Mouse (Mus musculus): ENCODE measurements around the gene Maml3. TPM values are rescaled to one million over a fixed set of nuclear protein-coding genes. Genes with fewer than 3 reads are reported as not detected.
A peak's percentile ranks its signal among the peaks of the same experiment; 100 is the strongest.

Gene Maml3
- total and polyA plus RNA-seq, 3 experiments: 0.81 to 1.8 (median 0.98) TPM

- Histone ChIP-seq H3K36me3 (replicated peaks in 1 of 2; ENCODE audit: control insufficient read depth in 1 of 2, insufficient read depth in 1 of 2, low read length in 1 of 2) (no peaks in the 10 kb centered on the region), H3K27ac (ENCODE audit: insufficient read depth, low read depth) (no peak overlapping the region), H3K9me3 (replicated peaks; ENCODE audit: low read length) (peaks cover 2% of the 10 kb centered on the region), H3K4me2 (ENCODE audit: insufficient read depth, low read depth, poor library complexity, severe bottlenecking) (no peak overlapping the region), H3K79me2 (replicated peaks; ENCODE audit: control insufficient read depth, extremely low read depth, insufficient read depth, poor library complexity, severe bottlenecking) (no peaks in the 10 kb centered on the region), H3K27me3 (replicated peaks) (no peaks in the 10 kb centered on the region), H3K4me3 (replicated peaks in 1 of 3; ENCODE audit: low read depth in 2 of 3, low read length in 2 of 3, poor library complexity in 1 of 3) (no peak overlapping the region), H3K4me1 (ENCODE audit: control insufficient read depth in 1 of 2, insufficient read depth in 2 of 2) (peaks cover 33 to 65% of the 10 kb centered on the region in 2 experiments), H3K9ac (ENCODE audit: insufficient read depth, low read depth) (no peak overlapping the region)
- dilution Hi-C loops (cut with MboI; ENCODE audit: extremely low pct_ligation_motif_present, extremely low pct_unique_long_range_greater_than_20kb, low sequenced_read_pairs): no loop called here
- TF ChIP-seq MAX (IDR thresholded peaks at IDR 0.05; ENCODE audit: low read length) (no peak), NELFE (IDR thresholded peaks at IDR 0.05; ENCODE audit: low read depth, low read length) (no peak), JUN (IDR thresholded peaks at IDR 0.05; ENCODE audit: insufficient read depth, low read depth, low read length) (no peak), CHD1 (IDR thresholded peaks at IDR 0.05; ENCODE audit: low read depth, low read length) (no peak), USF2 (conservative IDR thresholded peaks at IDR 0.05; ENCODE audit: low read depth, low read length) (no peak), PAX5 (IDR thresholded peaks at IDR 0.05; ENCODE audit: low read length) (no peak), ZMIZ1 (IDR thresholded peaks at IDR 0.05; ENCODE audit: low read depth, low read length) (no peak), USF1 (IDR thresholded peaks at IDR 0.05; ENCODE audit: low read depth, low read length) (no peak), ZC3H11A (IDR thresholded peaks at IDR 0.05; ENCODE audit: low read depth, low read length) (no peak), SIN3A (IDR thresholded peaks at IDR 0.05; ENCODE audit: low read length) (no peak), TCF12 (IDR thresholded peaks at IDR 0.05; ENCODE audit: low read depth, low read length) (no peak), ETS1 (conservative IDR thresholded peaks at IDR 0.05; ENCODE audit: low read depth, low read length) (no peak)
- DNase-seq (ENCODE audit: extremely low read depth): no peak
- in situ Hi-C loops (cut with MboI; ENCODE audit: low pct_ligation_motif_present, low pct_unique_long_range_greater_than_20kb, low sequenced_read_pairs): loop anchor here (5.0 to 10.0 kb wide), 2 partner anchors 57 to 165 kb away; partner anchors contain the start of gene Rab33b
Measured at GRCm38 (mm10) chr3:51649426-51649825, 455.4 kb downstream of the Maml3 start.

- H3K4me3 ChIP-seq (replicated peaks in 1 of 3; ENCODE audit: low read depth in 2 of 3, low read length in 2 of 3, poor library complexity in 1 of 3): peak overlapping the region in 1 of 3 experiments; percentile 36
- peak; percentile 77 for DNase-seq (ENCODE audit: extremely low read depth)
- TF ChIP-seq TCF12 (IDR thresholded peaks at IDR 0.05; ENCODE audit: low read depth, low read length) (peak; percentile 47; the same call in 1 of the 2 replicates), ZC3H11A (IDR thresholded peaks at IDR 0.05; ENCODE audit: low read depth, low read length) (peak; percentile 62), BHLHE40 (IDR thresholded peaks at IDR 0.05; ENCODE audit: low read depth, low read length) (no peak), POLR2AphosphoS2 (IDR thresholded peaks at IDR 0.05; ENCODE audit: low read depth, low read length) (no peak), E2F4 (IDR thresholded peaks at IDR 0.05; ENCODE audit: insufficient replicate concordance, low read depth, low read length) (no peak), HCFC1 (IDR thresholded peaks at IDR 0.05; ENCODE audit: low read depth, low read length) (no peak), USF1 (IDR thresholded peaks at IDR 0.05; ENCODE audit: low read depth, low read length) (no peak), USF2 (conservative IDR thresholded peaks at IDR 0.05; ENCODE audit: low read depth, low read length) (no peak), CHD1 (IDR thresholded peaks at IDR 0.05; ENCODE audit: low read depth, low read length) (no peak), PAX5 (IDR thresholded peaks at IDR 0.05; ENCODE audit: low read length) (no peak), IRF4 (IDR thresholded peaks at IDR 0.05; ENCODE audit: low read depth, low read length) (no peak), MEF2A (IDR thresholded peaks at IDR 0.05; ENCODE audit: borderline replicate concordance, low read depth, low read length) (no peak), NELFE (IDR thresholded peaks at IDR 0.05; ENCODE audit: low read depth, low read length) (peak; percentile 60), TBP (conservative IDR thresholded peaks at IDR 0.05; ENCODE audit: low read depth, low read length) (no peak), MAFK (IDR thresholded peaks at IDR 0.05; ENCODE audit: insufficient replicate concordance, low read length) (no peak), RAD21 (IDR thresholded peaks at IDR 0.05; ENCODE audit: low read depth, low read length) (peak; percentile 83), ZKSCAN1 (IDR thresholded peaks at IDR 0.05; ENCODE audit: borderline replicate concordance, low read depth, low read length) (no peak), JUN (IDR thresholded peaks at IDR 0.05; ENCODE audit: insufficient read depth, low read depth, low read length) (no peak), KAT2A (IDR thresholded peaks at IDR 0.05; ENCODE audit: insufficient replicate concordance, low read length) (no peak), ZMIZ1 (IDR thresholded peaks at IDR 0.05; ENCODE audit: low read depth, low read length) (no peak), ETS1 (conservative IDR thresholded peaks at IDR 0.05; ENCODE audit: low read depth, low read length) (no peak), CHD2 (IDR thresholded peaks at IDR 0.05; ENCODE audit: low read length) (no peak), RCOR1 (conservative IDR thresholded peaks at IDR 0.05; ENCODE audit: low read depth, low read length) (no peak), SIN3A (IDR thresholded peaks at IDR 0.05; ENCODE audit: low read length) (0 out of 2 replicates have a peak, but pooled peaks have one; percentile 27), ELF1 (IDR thresholded peaks at IDR 0.05; ENCODE audit: low read depth, low read length) (no peak), MAZ (IDR thresholded peaks at IDR 0.05; ENCODE audit: low read depth, low read length) (peak; percentile 75), CTCF (conservative IDR thresholded peaks at IDR 0.05 in 1 of 2, IDR thresholded peaks at IDR 0.05 in 1 of 2; ENCODE audit: low read depth in 2 of 2, low read length in 2 of 2) (peak; percentile 88 to 95), MAX (IDR thresholded peaks at IDR 0.05; ENCODE audit: low read length) (peak; percentile 35; the same call in 1 of the 2 replicates), POLR2A (IDR thresholded peaks at IDR 0.05; ENCODE audit: low read depth, low read length) (no peak)
Measured at GRCm38 (mm10) chr3:51648037-51648664, 456.7 kb downstream of the Maml3 start.

More at GRCm38 (mm10) chr3:51648037-51648664, 456.7 kb downstream of the Maml3 start:
- in situ Hi-C loops (cut with MboI; ENCODE audit: low pct_ligation_motif_present, low pct_unique_long_range_greater_than_20kb, low sequenced_read_pairs) (loop anchor here (5.0 to 10.0 kb wide), 2 partner anchors 56 to 163 kb away; partner anchors contain the start of gene Rab33b), dilution Hi-C loops (cut with MboI; ENCODE audit: extremely low pct_ligation_motif_present, extremely low pct_unique_long_range_greater_than_20kb, low sequenced_read_pairs) (no loop called here)
- peaks cover 2% of the 10 kb centered on the region for H3K9me3 ChIP-seq (replicated peaks; ENCODE audit: low read length)
- H3K27ac ChIP-seq (ENCODE audit: insufficient read depth, low read depth): peak overlapping the region; percentile 42; the same call in 1 of the 2 replicates
- no peaks in the 10 kb centered on the region for H3K36me3 ChIP-seq (replicated peaks in 1 of 2; ENCODE audit: control insufficient read depth in 1 of 2, insufficient read depth in 1 of 2, low read length in 1 of 2)
- H3K27me3 ChIP-seq (replicated peaks): no peaks in the 10 kb centered on the region
- no peaks in the 10 kb centered on the region for H3K79me2 ChIP-seq (replicated peaks; ENCODE audit: control insufficient read depth, extremely low read depth, insufficient read depth, poor library complexity, severe bottlenecking)
- peaks cover 27 to 66% of the 10 kb centered on the region in 2 experiments for H3K4me1 ChIP-seq (ENCODE audit: control insufficient read depth in 1 of 2, insufficient read depth in 2 of 2)
- H3K4me2 ChIP-seq (ENCODE audit: insufficient read depth, low read depth, poor library complexity, severe bottlenecking): 0 out of 2 replicates have a peak overlapping the region, but pooled peaks have one; percentile 35
- no peak overlapping the region for H3K9ac ChIP-seq (ENCODE audit: insufficient read depth, low read depth)

Measured in CH12.LX (cell line).